ENCODE assay signal across 18 mouse cellular contexts in the genomic region with DNA sequence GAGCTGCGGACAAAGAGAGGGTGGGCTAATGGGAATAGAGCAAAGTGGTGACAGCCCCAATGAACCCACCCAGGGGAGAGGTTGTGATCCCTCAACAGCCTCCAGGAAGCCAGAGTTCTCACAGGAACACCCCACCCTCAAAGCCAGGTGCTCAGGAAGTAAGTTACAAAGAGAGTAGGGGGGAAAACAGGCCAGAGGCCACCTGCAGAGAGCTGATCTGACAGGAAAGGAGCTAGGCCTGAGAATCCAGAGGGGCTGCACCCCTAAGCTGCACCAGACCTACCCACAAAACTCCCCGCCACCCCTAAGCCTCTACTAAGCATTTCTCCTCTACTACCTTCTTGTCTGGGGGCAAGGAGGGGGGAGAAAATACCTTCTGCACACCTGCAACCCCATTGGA.
A peak's percentile ranks its signal among the peaks of the same experiment; 100 is the strongest.
DNase-seq lines count a peak whose midpoint lies in the region; ATAC-seq and TF ChIP-seq lines count a peak whose summit lies in the region.
"Had no signal": no experiment of that assay in that cellular context is flagged by ENCODE, and none has a peak within 500 bp of the region (broad histone marks: within the 10 kb centered on the region; RNA-seq: fewer than 3 reads in every experiment).

No protein-coding gene starts in this region.

- H3K27me3 ChIP-seq in heart, adult 2 months (ENCODE audit: control insufficient read depth, insufficient read depth, low read length), result no peaks in the 10 kb centered on the region
- H3K27me3 ChIP-seq in heart, embryonic 11.5 days (ENCODE audit: control insufficient read depth, insufficient read depth, low read length), result no peaks in the 10 kb centered on the region
- 0 out of 2 replicates have a peak, but pooled peaks cover 4% of the 10 kb centered on the region for H3K27me3 ChIP-seq in limb, embryonic 12.5 days
- H3K27me3 ChIP-seq: forebrain, embryonic 12.5 days; intestine, embryonic 15.5 days; midbrain, embryonic 13.5 days; neural tube, embryonic 13.5 days had no signal

- no peak for TF ChIP-seq CTCF in heart, adult 2 months (IDR thresholded peaks at IDR 0.05)

- intact Hi-C loops in heart, adult 2 months (cut with DNase I), result no loop called here
- intact Hi-C loops in left cerebral cortex, postnatal 10 days (cut with DNase I), result no loop called here

- DNase-seq in heart, adult 2 months, result peak in 1 of 2 experiments; percentile 21
- DNase-seq in A20 (ENCODE audit: low read depth, low spot score), result peak; percentile 60
- peak; percentile 80 to 88 for DNase-seq in thymus, postnatal 10 days (ENCODE audit: low spot score in 2 of 2)
- DNase-seq in urinary bladder, postnatal 10 days (ENCODE audit: low spot score), result no peak
- DNase-seq in left cerebral cortex, postnatal 10 days (ENCODE audit: extremely low spot score in 1 of 2, low spot score in 2 of 2), result no peak
- DNase-seq: B cell, adult 2 months; cerebellum, adult 8-10 months; heart, postnatal 10 days; kidney, adult 9 months; liver, postnatal 0 days; lung, postnatal 10 days had no signal

- no peak for TF ChIP-seq EP300 in heart, adult 2 months (IDR thresholded peaks at IDR 0.05; ENCODE audit: insufficient read depth, low read depth, low read length)

- H3K79me2 ChIP-seq in heart, adult 2 months (replicated peaks; ENCODE audit: control insufficient read depth, insufficient read depth, low read length), result peaks cover 1% of the 10 kb centered on the region

- peak overlapping the region; percentile 64 for H3K27ac ChIP-seq in heart, adult 2 months
- H3K27ac ChIP-seq in heart, embryonic 11.5 days (ENCODE audit: low read depth, low read length), result no peak overlapping the region
- peak overlapping the region; percentile 64 for H3K27ac ChIP-seq in limb, embryonic 12.5 days
- H3K27ac ChIP-seq: forebrain, embryonic 12.5 days; hindbrain, embryonic 14.5 days; intestine, embryonic 15.5 days; midbrain, embryonic 13.5 days; neural tube, embryonic 13.5 days had no signal

- 63% methylated on average over 2 of the region's 2 CpGs for WGBS in heart, adult 2 months
- WGBS in heart, embryonic 11.5 days (ENCODE audit: insufficient replicate concordance), result 63% methylated on average over 2 of the region's 2 CpGs
- 59% methylated on average over 2 of the region's 2 CpGs for WGBS in limb, embryonic 12.5 days

- no peak overlapping the region for H3K4me3 ChIP-seq in heart, adult 2 months
- no peak overlapping the region for H3K4me3 ChIP-seq in heart, embryonic 11.5 days (ENCODE audit: low read depth, low read length)
- H3K4me3 ChIP-seq in limb, embryonic 12.5 days (replicated peaks), result no peak overlapping the region
- H3K4me3 ChIP-seq: forebrain, embryonic 12.5 days; intestine, embryonic 15.5 days; midbrain, embryonic 13.5 days; neural tube, embryonic 13.5 days had no signal

- peaks cover 2% of the 10 kb centered on the region for H3K36me3 ChIP-seq in heart, adult 2 months (ENCODE audit: control insufficient read depth, insufficient read depth, low read length)
- no peaks in the 10 kb centered on the region for H3K36me3 ChIP-seq in heart, embryonic 11.5 days (ENCODE audit: control insufficient read depth, insufficient read depth, low read length)
- no peaks in the 10 kb centered on the region for H3K36me3 ChIP-seq in limb, embryonic 12.5 days
- H3K36me3 ChIP-seq: forebrain, embryonic 12.5 days; intestine, embryonic 15.5 days; midbrain, embryonic 13.5 days; neural tube, embryonic 13.5 days had no signal

- peaks cover 17% of the 10 kb centered on the region for H3K4me1 ChIP-seq in heart, adult 2 months (ENCODE audit: control insufficient read depth, insufficient read depth, low read length)
- H3K4me1 ChIP-seq in heart, embryonic 11.5 days (ENCODE audit: control insufficient read depth, insufficient read depth, low read length), result peaks cover 3% of the 10 kb centered on the region; the same call in 1 of the 2 replicates
- H3K4me1 ChIP-seq in limb, embryonic 12.5 days (replicated peaks), result peaks cover 15% of the 10 kb centered on the region
- H3K4me1 ChIP-seq: forebrain, embryonic 12.5 days; midbrain, embryonic 13.5 days had no signal

- no peaks in the 10 kb centered on the region for H3K9me3 ChIP-seq in heart, embryonic 11.5 days (replicated peaks; ENCODE audit: control insufficient read depth, low read length)
- no peaks in the 10 kb centered on the region for H3K9me3 ChIP-seq in limb, embryonic 12.5 days
- H3K9me3 ChIP-seq: forebrain, embryonic 12.5 days; intestine, embryonic 15.5 days; midbrain, embryonic 13.5 days; neural tube, embryonic 13.5 days had no signal

- no peak for TF ChIP-seq POLR2A in heart, adult 2 months (IDR thresholded peaks at IDR 0.05; ENCODE audit: insufficient read depth, low read depth, low read length)

- ATAC-seq in heart, embryonic 11.5 days (replicated peaks; ENCODE audit: insufficient number of reproducible peaks, low FRiP score, low TSS enrichment), result no peak
- ATAC-seq in limb, embryonic 12.5 days (ENCODE audit: insufficient number of reproducible peaks, insufficient read depth, low FRiP score, low TSS enrichment, low read depth), result no peak
- ATAC-seq: intestine, embryonic 15.5 days; liver, postnatal 0 days; midbrain, embryonic 13.5 days had no signal

- no peak overlapping the region for H3K9ac ChIP-seq in heart, adult 2 months (ENCODE audit: low read depth, low read length)
- no peak overlapping the region for H3K9ac ChIP-seq in heart, embryonic 11.5 days (ENCODE audit: low read depth, low read length)
- no peak overlapping the region for H3K9ac ChIP-seq in limb, embryonic 12.5 days (replicated peaks)
- H3K9ac ChIP-seq: forebrain, embryonic 12.5 days; hindbrain, embryonic 14.5 days; intestine, embryonic 15.5 days; liver, postnatal 0 days; midbrain, embryonic 13.5 days; neural tube, embryonic 13.5 days had no signal

- H3K4me2 ChIP-seq in heart, embryonic 11.5 days, result no peak overlapping the region
- no peak overlapping the region for H3K4me2 ChIP-seq in limb, embryonic 12.5 days
- H3K4me2 ChIP-seq: forebrain, embryonic 12.5 days; hindbrain, embryonic 14.5 days; intestine, embryonic 15.5 days; midbrain, embryonic 13.5 days; neural tube, embryonic 13.5 days had no signal

Comparison
In these comparisons a context has a peak if more than half of its experiments do, and no peak if none do; other contexts are left out.
1. DNase-seq: peak in A20 (single experiment) and thymus, postnatal 10 days (2 of 2); none in urinary bladder, postnatal 10 days (single experiment) and left cerebral cortex, postnatal 10 days (0 of 2).